Comparison of ENCODE assay signal across 22 mouse cellular contexts in the genomic region with DNA sequence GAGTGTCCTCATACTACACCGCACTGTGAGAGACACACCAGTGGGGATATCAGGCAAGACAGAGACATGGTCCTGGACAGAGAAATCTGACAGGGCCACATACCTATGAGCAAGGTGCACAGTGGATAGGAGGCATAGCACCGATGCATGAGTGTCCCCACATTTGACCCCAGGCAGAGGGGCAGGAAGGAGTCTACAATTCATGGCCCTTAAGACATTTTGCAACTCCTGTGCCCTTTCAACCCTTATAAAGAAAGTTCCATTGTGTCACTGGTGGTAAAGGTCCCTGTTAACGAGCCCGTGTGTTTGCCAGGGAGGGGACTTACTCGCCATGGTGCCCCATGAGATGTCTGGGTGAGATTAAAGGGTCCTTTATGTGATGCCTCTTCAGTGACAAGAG. TPM values are rescaled to one million over a fixed set of nuclear protein-coding genes. Genes with fewer than 3 reads are reported as not detected.
DNase-seq lines count a peak whose midpoint lies in the region; ATAC-seq lines count a peak whose summit lies in the region.
"Had no signal": no experiment of that assay in that cellular context is flagged by ENCODE, and none has a peak within 500 bp of the region (broad histone marks: within the 10 kb centered on the region; RNA-seq: fewer than 3 reads in every experiment).

No protein-coding gene starts in this region.

- peaks cover 28% of the 10 kb centered on the region for H3K4me1 ChIP-seq in intestine, embryonic 16.5 days (ENCODE audit: control insufficient read depth, insufficient read depth, low read length)
- H3K4me1 ChIP-seq in hindbrain, embryonic 11.5 days (replicated peaks; ENCODE audit: control insufficient read depth, insufficient read depth, low read length), result peaks cover 3% of the 10 kb centered on the region; the same call in 1 of the 2 replicates
- peaks cover 14% of the 10 kb centered on the region; the same call in 1 of the 2 replicates for H3K4me1 ChIP-seq in forebrain, embryonic 15.5 days

- H3K27me3 ChIP-seq in intestine, embryonic 16.5 days (replicated peaks; ENCODE audit: control insufficient read depth, insufficient read depth, low read length), result no peaks in the 10 kb centered on the region
- H3K27me3 ChIP-seq in hindbrain, embryonic 11.5 days (ENCODE audit: control insufficient read depth, insufficient read depth, low read length), result no peaks in the 10 kb centered on the region
- H3K27me3 ChIP-seq in forebrain, embryonic 15.5 days, result no peaks in the 10 kb centered on the region
- H3K27me3 ChIP-seq: CH12.LX; embryonic facial prominence, embryonic 12.5 days; Patski had no signal

- no peak overlapping the region for H3K4me2 ChIP-seq in intestine, embryonic 16.5 days (ENCODE audit: low read depth, low read length)
- H3K4me2 ChIP-seq in hindbrain, embryonic 11.5 days (replicated peaks; ENCODE audit: low read depth, low read length), result no peak overlapping the region
- H3K4me2 ChIP-seq in forebrain, embryonic 15.5 days (replicated peaks), result no peak overlapping the region
- H3K4me2 ChIP-seq: embryonic facial prominence, embryonic 12.5 days; forebrain, embryonic 13.5 days had no signal

- H3K9me3 ChIP-seq in intestine, embryonic 16.5 days (ENCODE audit: control insufficient read depth, low read length), result no peaks in the 10 kb centered on the region
- H3K9me3 ChIP-seq in hindbrain, embryonic 11.5 days (ENCODE audit: control insufficient read depth, low read length), result no peaks in the 10 kb centered on the region
- H3K9me3 ChIP-seq in forebrain, embryonic 15.5 days, result no peaks in the 10 kb centered on the region
- H3K9me3 ChIP-seq: embryonic facial prominence, embryonic 10.5 days; embryonic facial prominence, embryonic 12.5 days; forebrain, embryonic 13.5 days; G1E had no signal

- DNase-seq in CD4-positive, CD25-positive, alpha-beta regulatory T cell, adult 2 months (ENCODE audit: low read depth, low spot score), result peak; percentile 58
- peak; percentile 68 for DNase-seq in induced T-regulatory cell, adult 2 months (ENCODE audit: low read depth)
- no peak for DNase-seq in hindbrain, embryonic 11.5 days (ENCODE audit: low spot score)
- DNase-seq in spleen, postnatal 4 days (ENCODE audit: low spot score in 2 of 2), result no peak
- DNase-seq: adrenal gland, adult 8-10 months; adrenal gland, postnatal 25 days; cerebellum, adult 11 months; cerebellum, adult 2 months; cerebellum, adult 9-10 months; cerebellum, postnatal 10 days; cerebellum, postnatal 25 days had no signal

- 50% methylated on average over 5 of the region's 5 CpGs for WGBS in intestine, embryonic 16.5 days
- WGBS in hindbrain, embryonic 11.5 days, result 64% methylated on average over 5 of the region's 5 CpGs
- 29% methylated on average over 5 of the region's 5 CpGs for WGBS in forebrain, embryonic 15.5 days

- ATAC-seq in CD4-positive, CD25-positive, alpha-beta regulatory T cell, adult 4 months, result no peak
- peak; percentile 32 for ATAC-seq in intestine, embryonic 16.5 days
- ATAC-seq in hindbrain, embryonic 11.5 days (ENCODE audit: low FRiP score), result no peak
- ATAC-seq in forebrain, embryonic 15.5 days (replicated peaks), result no peak
- ATAC-seq: activated CD4-positive, CD25-positive, alpha-beta regulatory T cell, adult 4 months; forebrain, embryonic 13.5 days; forebrain, embryonic 16.5 days; Patski had no signal

- H3K27ac ChIP-seq in intestine, embryonic 16.5 days (ENCODE audit: low read length), result no peak overlapping the region
- H3K27ac ChIP-seq in hindbrain, embryonic 11.5 days (ENCODE audit: low read depth, low read length), result no peak overlapping the region
- no peak overlapping the region for H3K27ac ChIP-seq in forebrain, embryonic 15.5 days (replicated peaks)
- H3K27ac ChIP-seq: embryonic facial prominence, embryonic 10.5 days; embryonic facial prominence, embryonic 12.5 days; forebrain, embryonic 13.5 days had no signal

- H3K9ac ChIP-seq in intestine, embryonic 16.5 days (ENCODE audit: low read depth, low read length), result no peak overlapping the region
- no peak overlapping the region for H3K9ac ChIP-seq in hindbrain, embryonic 11.5 days (ENCODE audit: low read depth, low read length)
- H3K9ac ChIP-seq in forebrain, embryonic 15.5 days (replicated peaks), result no peak overlapping the region
- H3K9ac ChIP-seq: embryonic facial prominence, embryonic 12.5 days; forebrain, embryonic 13.5 days had no signal

- H3K36me3 ChIP-seq in intestine, embryonic 16.5 days (ENCODE audit: control insufficient read depth, insufficient read depth, low read length), result no peaks in the 10 kb centered on the region
- no peaks in the 10 kb centered on the region for H3K36me3 ChIP-seq in hindbrain, embryonic 11.5 days (ENCODE audit: control insufficient read depth, insufficient read depth, low read length)
- H3K36me3 ChIP-seq in forebrain, embryonic 15.5 days, result no peaks in the 10 kb centered on the region
- H3K36me3 ChIP-seq: embryonic facial prominence, embryonic 10.5 days; embryonic facial prominence, embryonic 12.5 days; G1E had no signal

- no peak overlapping the region for H3K4me3 ChIP-seq in intestine, embryonic 16.5 days (ENCODE audit: low read length)
- H3K4me3 ChIP-seq in hindbrain, embryonic 11.5 days (ENCODE audit: low read depth, low read length), result no peak overlapping the region
- H3K4me3 ChIP-seq in forebrain, embryonic 15.5 days, result no peak overlapping the region
- H3K4me3 ChIP-seq: embryonic facial prominence, embryonic 10.5 days; embryonic facial prominence, embryonic 12.5 days; forebrain, embryonic 13.5 days had no signal

RNA-seq across cellular contexts. Expression of gene Smndc1, which starts 54.3 kb away (rescaled TPM):
- polyA plus RNA-seq in CD4-positive, CD25-positive, alpha-beta regulatory T cell, adult 4 months (2017; shearing (Covaris generic)), result 10 to 100 TPM; 32.0 to 32.3 TPM
- 36.3 and 40.5 TPM in 2 replicates for polyA plus RNA-seq in intestine, embryonic 16.5 days (2015; fragmentation: Nextera tagmentation; extraction: Ambion mirVana)
- 51.5 and 56.0 TPM in 2 replicates for polyA plus RNA-seq in hindbrain, embryonic 11.5 days (2014; fragmentation: Nextera tagmentation; extraction: Ambion mirVana)
- 41.0 and 42.3 TPM in 2 replicates for polyA plus RNA-seq in forebrain, embryonic 15.5 days (2015; fragmentation: Nextera tagmentation; extraction: Ambion mirVana)

Comparison
In these comparisons a context has a peak if more than half of its experiments do, and no peak if none do; other contexts are left out.
1. DNase-seq: peak in CD4-positive, CD25-positive, alpha-beta regulatory T cell, adult 2 months (single experiment) and induced T-regulatory cell, adult 2 months (single experiment); none in hindbrain, embryonic 11.5 days (single experiment) and spleen, postnatal 4 days (0 of 2).